Mouse (Mus musculus): ENCODE data around the gene Slc38a4. TPM values are rescaled to one million over a fixed set of nuclear protein-coding genes. Genes with fewer than 3 reads are reported as not detected.
A peak's percentile ranks its signal among the peaks of the same experiment; 100 is the strongest.

The Slc38a4 gene
- polyA plus RNA-seq, 1 experiment, result 0.30 TPM

DNA sequence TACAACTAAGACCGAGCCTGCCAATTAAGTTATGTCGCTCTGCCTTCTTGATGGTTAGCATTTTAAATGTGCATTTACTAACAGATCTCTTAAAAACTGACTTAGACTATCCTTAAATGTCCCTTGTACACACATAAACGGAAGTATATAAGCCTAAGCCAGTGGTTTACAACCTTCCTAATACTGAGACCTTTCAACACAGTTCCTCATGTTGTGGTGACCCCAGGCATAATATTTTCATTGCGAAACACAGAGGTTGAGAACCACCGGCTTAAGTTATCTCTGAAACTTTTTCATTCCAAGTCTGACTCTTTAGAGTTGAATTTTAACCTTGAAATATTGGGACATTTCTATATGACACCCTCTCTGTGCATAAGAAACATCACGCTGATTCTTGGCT lies 101.4 kb downstream of the Slc38a4 start:
- Histone ChIP-seq H3K4me3 (ENCODE audit: low read depth, low read length) (no peak overlapping the region), H3K4me1 (ENCODE audit: control insufficient read depth, insufficient read depth, insufficient read length, low read length) (peaks cover 3% of the 10 kb centered on the region; the same call in 1 of the 2 replicates), H3K27me3 (ENCODE audit: control insufficient read depth, insufficient read depth, low read length) (no peaks in the 10 kb centered on the region), H3K27ac (ENCODE audit: insufficient read depth, low read depth, low read length) (no peak overlapping the region), H3K36me3 (ENCODE audit: control insufficient read depth, insufficient read depth, low read length) (no peaks in the 10 kb centered on the region)
- WGBS, result 64% methylated on average over 6 of the region's 6 CpGs
- TF ChIP-seq POLR2A (IDR thresholded peaks at IDR 0.05; ENCODE audit: low read depth, low read length) (no peak), CTCF (IDR thresholded peaks at IDR 0.05; ENCODE audit: extremely low read depth, insufficient read length, insufficient replicate concordance, low read depth, low read length) (no peak)

- H3K27me3 ChIP-seq (ENCODE audit: control insufficient read depth, insufficient read depth, low read length), result no peaks in the 10 kb centered on the region
- H3K4me3 ChIP-seq (ENCODE audit: low read depth, low read length), result peak overlapping the region; percentile 50
- WGBS, result 24% methylated on average over 16 of the region's 16 CpGs
- no peaks in the 10 kb centered on the region for H3K36me3 ChIP-seq (ENCODE audit: control insufficient read depth, insufficient read depth, low read length)
- TF ChIP-seq POLR2A (IDR thresholded peaks at IDR 0.05; ENCODE audit: low read depth, low read length), result no peak
- TF ChIP-seq CTCF (IDR thresholded peaks at IDR 0.05; ENCODE audit: extremely low read depth, insufficient read length, insufficient replicate concordance, low read depth, low read length), result no peak
- no peak overlapping the region for H3K27ac ChIP-seq (ENCODE audit: insufficient read depth, low read depth, low read length)
- H3K4me1 ChIP-seq (ENCODE audit: control insufficient read depth, insufficient read depth, insufficient read length, low read length), result peaks cover 3% of the 10 kb centered on the region; the same call in 1 of the 2 replicates
These were observed 101.9 kb downstream of the Slc38a4 start for GRCm38 (mm10) chr15:96953938-96954238.

- TF ChIP-seq POLR2A (IDR thresholded peaks at IDR 0.05; ENCODE audit: low read depth, low read length) (no peak), CTCF (IDR thresholded peaks at IDR 0.05; ENCODE audit: extremely low read depth, insufficient read length, insufficient replicate concordance, low read depth, low read length) (peak; percentile 75)
- no peaks in the 10 kb centered on the region for H3K27me3 ChIP-seq (ENCODE audit: control insufficient read depth, insufficient read depth, low read length)
- H3K4me1 ChIP-seq (ENCODE audit: control insufficient read depth, insufficient read depth, insufficient read length, low read length), result peaks cover 3% of the 10 kb centered on the region; the same call in 1 of the 2 replicates
- H3K4me3 ChIP-seq (ENCODE audit: low read depth, low read length), result peak overlapping the region; percentile 50
- 23% methylated on average over 23 of the region's 23 CpGs for WGBS
- no peak overlapping the region for H3K27ac ChIP-seq (ENCODE audit: insufficient read depth, low read depth, low read length)
- no peaks in the 10 kb centered on the region for H3K36me3 ChIP-seq (ENCODE audit: control insufficient read depth, insufficient read depth, low read length)
These were observed 102.4 kb downstream of the Slc38a4 start for GRCm38 (mm10) chr15:96953112-96953937.

GRCm38 (mm10) chr15:96952488-96952887 lies 103.3 kb downstream of the Slc38a4 start:
- H3K4me1 ChIP-seq (ENCODE audit: control insufficient read depth, insufficient read depth, insufficient read length, low read length), result peaks cover 3% of the 10 kb centered on the region; the same call in 1 of the 2 replicates
- no peaks in the 10 kb centered on the region for H3K36me3 ChIP-seq (ENCODE audit: control insufficient read depth, insufficient read depth, low read length)
- no peak overlapping the region for H3K27ac ChIP-seq (ENCODE audit: insufficient read depth, low read depth, low read length)
- no peak overlapping the region for H3K4me3 ChIP-seq (ENCODE audit: low read depth, low read length)
- no peaks in the 10 kb centered on the region for H3K27me3 ChIP-seq (ENCODE audit: control insufficient read depth, insufficient read depth, low read length)
- WGBS, result 77% methylated on average over 8 of the region's 8 CpGs
- TF ChIP-seq CTCF (IDR thresholded peaks at IDR 0.05; ENCODE audit: extremely low read depth, insufficient read length, insufficient replicate concordance, low read depth, low read length), result no peak
- TF ChIP-seq POLR2A (IDR thresholded peaks at IDR 0.05; ENCODE audit: low read depth, low read length), result no peak

DNA sequence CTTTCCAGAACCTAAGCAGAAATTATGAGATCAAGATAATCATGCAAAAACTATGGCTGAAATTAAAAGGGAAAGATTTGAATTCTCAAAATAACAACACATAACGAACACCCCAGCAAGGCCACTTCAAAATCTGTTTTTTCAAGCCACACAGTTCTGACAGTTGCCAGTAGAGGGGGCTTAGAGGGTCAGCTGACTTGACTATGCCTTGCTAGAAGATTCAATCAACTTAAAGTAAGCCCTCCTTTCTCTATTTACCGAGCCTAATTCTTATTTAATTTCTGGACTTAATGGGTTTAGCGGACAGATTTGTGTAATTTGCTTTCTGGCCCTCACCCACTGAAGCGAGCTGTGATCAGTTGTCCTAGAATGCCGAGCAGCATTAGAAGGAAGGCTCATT lies 104.0 kb downstream of the Slc38a4 start:
- TF ChIP-seq POLR2A (IDR thresholded peaks at IDR 0.05; ENCODE audit: low read depth, low read length) (no peak), CTCF (IDR thresholded peaks at IDR 0.05; ENCODE audit: extremely low read depth, insufficient read length, insufficient replicate concordance, low read depth, low read length) (no peak)
- H3K27ac ChIP-seq (ENCODE audit: insufficient read depth, low read depth, low read length), result no peak overlapping the region
- WGBS, result 80% methylated on average over 5 of the region's 5 CpGs
- no peak overlapping the region for H3K4me3 ChIP-seq (ENCODE audit: low read depth, low read length)
- H3K36me3 ChIP-seq (ENCODE audit: control insufficient read depth, insufficient read depth, low read length), result no peaks in the 10 kb centered on the region
- peaks cover 3% of the 10 kb centered on the region; the same call in 1 of the 2 replicates for H3K4me1 ChIP-seq (ENCODE audit: control insufficient read depth, insufficient read depth, insufficient read length, low read length)
- H3K27me3 ChIP-seq (ENCODE audit: control insufficient read depth, insufficient read depth, low read length), result no peaks in the 10 kb centered on the region

GRCm38 (mm10) chr15:96948471-96948870 lies 107.3 kb downstream of the Slc38a4 start:
- no peaks in the 10 kb centered on the region for H3K27me3 ChIP-seq (ENCODE audit: control insufficient read depth, insufficient read depth, low read length)
- no peaks in the 10 kb centered on the region for H3K4me1 ChIP-seq (ENCODE audit: control insufficient read depth, insufficient read depth, insufficient read length, low read length)
- WGBS, result 50% methylated on average over 6 of the region's 6 CpGs
- H3K36me3 ChIP-seq (ENCODE audit: control insufficient read depth, insufficient read depth, low read length), result no peaks in the 10 kb centered on the region
- no peak overlapping the region for H3K4me3 ChIP-seq (ENCODE audit: low read depth, low read length)
- H3K27ac ChIP-seq (ENCODE audit: insufficient read depth, low read depth, low read length), result no peak overlapping the region
- TF ChIP-seq CTCF (IDR thresholded peaks at IDR 0.05; ENCODE audit: extremely low read depth, insufficient read length, insufficient replicate concordance, low read depth, low read length) (peak; percentile 87), POLR2A (IDR thresholded peaks at IDR 0.05; ENCODE audit: low read depth, low read length) (no peak)

Other genes with a start within 250 kb of the Slc38a4 start
- 2.4 and 5.6 TPM in 2 replicates for gene Pced1b, start 191.2 kb upstream of the Slc38a4 start, polyA plus RNA-seq (2012; rRNA removed)
- 0.80 and 1.1 TPM in 2 replicates for gene Amigo2, start 191.3 kb upstream of the Slc38a4 start, polyA plus RNA-seq (2012; rRNA removed)